In the genomic region with DNA sequence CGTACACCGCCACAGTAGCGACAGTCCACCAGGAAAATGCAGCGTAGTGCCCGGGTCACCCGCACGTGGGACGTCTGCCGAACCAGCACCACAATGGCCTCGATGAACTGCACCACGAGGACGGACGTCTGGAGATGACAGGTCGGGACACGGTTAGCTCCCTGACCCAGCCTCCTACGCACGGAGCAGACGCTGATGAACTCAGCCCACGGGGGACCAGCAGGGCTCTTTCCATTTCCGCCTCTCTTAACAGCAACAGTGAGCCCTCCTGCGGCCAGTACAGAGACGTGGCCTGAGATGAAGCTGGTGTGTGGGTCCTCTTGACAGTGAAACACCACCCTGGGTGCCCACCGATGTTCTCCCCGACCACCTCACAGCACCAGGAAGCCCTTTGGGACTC, we compare ENCODE assay signal across 20 mouse cellular contexts.
"Had no signal": no experiment of that assay in that cellular context is flagged by ENCODE, and none has a peak within 500 bp of the region (broad histone marks: within the 10 kb centered on the region; RNA-seq: fewer than 3 reads in every experiment).

No protein-coding gene starts in this region.

- H3K4me3 ChIP-seq: limb, embryonic 12.5 days; limb, embryonic 15.5 days; midbrain, embryonic 13.5 days; neural tube, embryonic 12.5 days; stomach, embryonic 15.5 days had no signal

- DNase-seq: kidney, adult 2 months; kidney, postnatal 4 days; left cerebral cortex, postnatal 4 days; liver, postnatal 0 days; lung, embryonic 14.5 days; retina, postnatal 1 day; right cerebral cortex, postnatal 25 days; spleen, adult 18-20 months; thymus, postnatal 25 days had no signal

- H3K27ac ChIP-seq: kidney, postnatal 0 days; limb, embryonic 12.5 days; limb, embryonic 15.5 days; liver, embryonic 14.5 days; macrophage; midbrain, embryonic 13.5 days; neural tube, embryonic 12.5 days; stomach, embryonic 15.5 days had no signal

- H3K27me3 ChIP-seq: limb, embryonic 12.5 days; limb, embryonic 15.5 days; midbrain, embryonic 13.5 days; neural tube, embryonic 12.5 days; stomach, embryonic 15.5 days had no signal

- H3K4me2 ChIP-seq: limb, embryonic 12.5 days; limb, embryonic 15.5 days; liver, embryonic 11.5 days; lung, embryonic 14.5 days; midbrain, embryonic 13.5 days; neural tube, embryonic 12.5 days; stomach, embryonic 15.5 days had no signal

- H3K9ac ChIP-seq: limb, embryonic 12.5 days; limb, embryonic 15.5 days; liver, embryonic 14.5 days; liver, postnatal 0 days; lung, embryonic 14.5 days; midbrain, embryonic 13.5 days; neural tube, embryonic 12.5 days; stomach, embryonic 15.5 days had no signal

- H3K9me3 ChIP-seq: limb, embryonic 12.5 days; limb, embryonic 15.5 days; midbrain, embryonic 13.5 days; neural tube, embryonic 12.5 days; stomach, embryonic 15.5 days had no signal

- ATAC-seq: liver, postnatal 0 days; lung, postnatal 0 days; midbrain, embryonic 13.5 days; midbrain, embryonic 16.5 days had no signal
